Mouse (Mus musculus) hindbrain, postnatal 0 days (tissue): ENCODE results near the gene Tox2. TPM values are rescaled to one million over a fixed set of nuclear protein-coding genes. Genes with fewer than 3 reads are reported as not detected.
A peak's percentile ranks its signal among the peaks of the same experiment; 100 is the strongest.

Experiments used
- ATAC-seq: fragments of 200-750 bp; cut with Nextera tagmentation; 2 replicates; pipeline ENCODE4 v1.8.0; 2017; ENCODE audit warnings: mild to moderate bottlenecking, moderate TSS enrichment, moderate library complexity
- DNase-seq: peaks from one replicate; pipeline ENCODE4 v3.0.0-alpha.2; 2015; ENCODE audit warnings: low spot score
- H3K27ac ChIP-seq: fragments of 300-500 bp; sonication (generic); 2 replicates; pipeline ENCODE4 v1.5.1; 2014; ENCODE audit warnings: mild to moderate bottlenecking
- H3K27me3 ChIP-seq: fragments of 300-500 bp; sonication (generic); 2 replicates; pipeline ENCODE4 v1.6.1; 2014; ENCODE audit warnings: low read length, mixed read lengths; ENCODE audit not compliant: insufficient read depth
- H3K36me3 ChIP-seq: fragments of 300-500 bp; sonication (generic); 2 replicates; pipeline ENCODE4 v1.6.1; 2014; ENCODE audit warnings: low read length, mixed read lengths; ENCODE audit not compliant: insufficient read depth
- H3K4me1 ChIP-seq: fragments of 300-500 bp; sonication (generic); 2 replicates; pipeline ENCODE4 v1.6.1; 2014; ENCODE audit warnings: antibody characterized with exemption, low read length, mixed read lengths; ENCODE audit not compliant: insufficient read depth
- H3K4me2 ChIP-seq: fragments of 300-500 bp; sonication (generic); 2 replicates; pipeline ENCODE4 v1.6.1; 2014; ENCODE audit warnings: low read depth, mild to moderate bottlenecking, low read length, moderate library complexity, mixed read lengths
- H3K4me3 ChIP-seq: fragments of 300-500 bp; sonication (generic); 2 replicates; pipeline ENCODE4 v1.5.1; 2014; ENCODE audit warnings: low read length
- H3K9ac ChIP-seq: fragments of 300-500 bp; sonication (generic); replicated peaks from 2 replicates; pipeline ENCODE4 v1.6.1; 2014; ENCODE audit warnings: mild to moderate bottlenecking, low read length, moderate library complexity, mixed read lengths
- H3K9me3 ChIP-seq: fragments of 300-500 bp; sonication (generic); 2 replicates; pipeline ENCODE4 v1.6.1; 2016; ENCODE audit warnings: low read length, mixed read lengths
- CTCF ChIP-seq: IDR thresholded peaks from 2 replicates; pipeline ENCODE4 v1.5.1; 2016; ENCODE audit warnings: antibody characterized with exemption, control low read depth, low read depth
- WGBS: fragments of 180-500 bp; shearing (Covaris S2); extraction: QIAGEN DNeasy Blood & Tissue Kit; methylation state at CpG from one replicate; pipeline ENCODE4 v1.1.7; 2014; 5-methylcytosine and 5-hydroxymethylcytosine counted together
- polyA plus RNA-seq: library from polyadenylated mRNA; unstranded; fragments of >200 nt; fragmentation: Nextera tagmentation; extraction: Ambion mirVana; gene quantifications from 2 replicates; pipeline ENCODE4 v1.2.1, GENCODE M21; 2015
- total RNA-seq: library from RNA; depleted of rRNA; stranded (reverse); fragments of >200 nt; gene quantifications from 2 replicates; pipeline ENCODE4 v1.2.3, GENCODE M21; 2014

Tox2 gene
- total and polyA plus RNA-seq, 2 experiments from 2014 or later = 5.0 to 19.1 TPM

DNA sequence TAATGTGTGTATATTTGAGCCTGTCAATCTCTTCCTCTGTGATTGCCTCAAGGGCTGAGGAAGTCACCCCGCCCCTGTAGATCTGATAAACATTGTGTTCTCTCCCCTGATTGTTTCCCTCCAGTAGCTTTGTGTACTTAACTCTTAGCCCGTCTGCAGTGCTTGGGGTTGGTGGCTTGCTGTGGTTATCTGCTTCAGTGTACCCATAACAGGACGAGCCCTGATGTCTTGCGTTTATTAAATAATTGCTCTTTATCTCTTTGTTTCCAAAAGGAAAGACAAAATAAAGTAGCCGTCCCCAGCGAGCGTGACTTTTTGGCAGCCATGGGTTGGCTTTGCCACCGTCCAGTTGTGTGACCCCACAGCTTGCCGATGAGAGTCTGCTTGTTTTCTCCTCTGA lies 30.7 kb downstream of the Tox2 start:
- H3K27ac ChIP-seq = no peak overlapping the region
- no peaks in the 10 kb centered on the region for H3K9me3 ChIP-seq
- no peaks in the 10 kb centered on the region for H3K36me3 ChIP-seq
- no peak overlapping the region for H3K9ac ChIP-seq
- 82% methylated on average over 9 of the region's 9 CpGs for WGBS
- no peak for DNase-seq
- no peak for ATAC-seq
- no peaks in the 10 kb centered on the region; the same call in 1 of the 2 replicates for H3K27me3 ChIP-seq
- H3K4me2 ChIP-seq = no peak overlapping the region
- no peak for TF ChIP-seq CTCF
- H3K4me1 ChIP-seq = peaks cover 7% of the 10 kb centered on the region
- H3K4me3 ChIP-seq = no peak overlapping the region

GRCm38 (mm10) chr2:163236057-163236456 lies 33.1 kb downstream of the Tox2 start:
- ATAC-seq (peak; percentile 71), DNase-seq (peak; percentile 64)
- Histone ChIP-seq H3K4me1 (peaks cover 10% of the 10 kb centered on the region), H3K27ac (no peak overlapping the region), H3K27me3 (no peaks in the 10 kb centered on the region; the same call in 1 of the 2 replicates), H3K4me2 (no peak overlapping the region), H3K4me3 (no peak overlapping the region), H3K36me3 (no peaks in the 10 kb centered on the region), H3K9ac (no peak overlapping the region), H3K9me3 (no peaks in the 10 kb centered on the region)
- WGBS = 22% methylated on average over 7 of the region's 7 CpGs
- no peak for TF ChIP-seq CTCF

GRCm38 (mm10) chr2:163237999-163238529 lies 35.1 kb downstream of the Tox2 start:
- H3K27me3 ChIP-seq = no peaks in the 10 kb centered on the region; the same call in 1 of the 2 replicates
- peak; percentile 68 for ATAC-seq
- H3K36me3 ChIP-seq = no peaks in the 10 kb centered on the region

GRCm38 (mm10) chr2:163239945-163240344 lies 37.0 kb downstream of the Tox2 start:
- no peak for TF ChIP-seq CTCF
- ATAC-seq (no peak), DNase-seq (no peak)
- Histone ChIP-seq H3K27me3 (no peaks in the 10 kb centered on the region; the same call in 1 of the 2 replicates), H3K36me3 (no peaks in the 10 kb centered on the region), H3K9me3 (no peaks in the 10 kb centered on the region), H3K4me1 (peaks cover 10% of the 10 kb centered on the region), H3K9ac (no peak overlapping the region), H3K4me3 (no peak overlapping the region), H3K27ac (no peak overlapping the region), H3K4me2 (no peak overlapping the region)
- 43% methylated on average over 8 of the region's 8 CpGs for WGBS

More at GRCm38 (mm10) chr2:163237999-163238529, 35.1 kb downstream of the Tox2 start:
- Histone ChIP-seq H3K9ac (no peak overlapping the region), H3K4me2 (no peak overlapping the region), H3K4me1 (peaks cover 10% of the 10 kb centered on the region), H3K27ac (no peak overlapping the region), H3K4me3 (no peak overlapping the region), H3K9me3 (no peaks in the 10 kb centered on the region)
- peak; percentile 72 for DNase-seq
- 27% methylated on average over 12 of the region's 12 CpGs for WGBS
- no peak for TF ChIP-seq CTCF

DNA sequence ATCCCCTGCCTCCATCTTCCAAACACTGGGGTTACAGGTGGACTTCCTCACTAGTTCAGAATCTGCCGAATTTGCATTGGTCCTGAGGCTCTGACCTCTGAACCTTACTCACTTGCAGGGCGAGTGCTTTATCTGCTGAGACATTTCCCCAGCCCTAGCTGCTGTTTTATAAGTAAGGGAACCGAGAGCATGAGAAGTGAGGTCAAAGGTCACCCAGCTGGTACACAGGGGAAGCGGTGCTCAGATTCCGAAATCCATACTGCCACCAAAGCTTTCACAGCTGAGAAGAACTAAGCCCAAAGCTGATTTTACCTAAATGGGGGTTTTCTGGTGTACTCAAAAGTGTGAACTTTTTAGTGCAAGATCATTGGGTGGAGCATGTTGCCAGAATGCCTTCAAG lies 38.9 kb downstream of the Tox2 start:
- Histone ChIP-seq H3K27me3 (no peaks in the 10 kb centered on the region), H3K4me2 (no peak overlapping the region), H3K9me3 (no peaks in the 10 kb centered on the region), H3K9ac (no peak overlapping the region), H3K27ac (no peak overlapping the region), H3K4me3 (no peak overlapping the region), H3K4me1 (peaks cover 10% of the 10 kb centered on the region), H3K36me3 (no peaks in the 10 kb centered on the region)
- no peak for ATAC-seq
- TF ChIP-seq CTCF = no peak
- no peak for DNase-seq
- WGBS = 29% methylated on average over 5 of the region's 5 CpGs

- WGBS = 50% methylated on average over 12 of the region's 12 CpGs
- ATAC-seq (no peak), DNase-seq (no peak)
- Histone ChIP-seq H3K9ac (no peak overlapping the region), H3K4me2 (no peak overlapping the region), H3K27me3 (no peaks in the 10 kb centered on the region), H3K27ac (no peak overlapping the region), H3K9me3 (no peaks in the 10 kb centered on the region), H3K36me3 (no peaks in the 10 kb centered on the region), H3K4me1 (no peaks in the 10 kb centered on the region), H3K4me3 (no peak overlapping the region)
- TF ChIP-seq CTCF = no peak
Measured at GRCm38 (mm10) chr2:163243917-163244852, 41.3 kb downstream of the Tox2 start.

- Histone ChIP-seq H3K4me2 (no peak overlapping the region), H3K27ac (no peak overlapping the region), H3K4me3 (no peak overlapping the region), H3K36me3 (no peaks in the 10 kb centered on the region), H3K9ac (no peak overlapping the region), H3K27me3 (no peaks in the 10 kb centered on the region), H3K4me1 (no peaks in the 10 kb centered on the region), H3K9me3 (no peaks in the 10 kb centered on the region)
- ATAC-seq (no peak), DNase-seq (no peak)
- no peak for TF ChIP-seq CTCF
- 88% methylated on average over 7 of the region's 7 CpGs for WGBS
Measured at GRCm38 (mm10) chr2:163248912-163249311, 46.0 kb downstream of the Tox2 start.
